Mouse (Mus musculus): ENCODE results near the gene Ypel4.

DNA sequence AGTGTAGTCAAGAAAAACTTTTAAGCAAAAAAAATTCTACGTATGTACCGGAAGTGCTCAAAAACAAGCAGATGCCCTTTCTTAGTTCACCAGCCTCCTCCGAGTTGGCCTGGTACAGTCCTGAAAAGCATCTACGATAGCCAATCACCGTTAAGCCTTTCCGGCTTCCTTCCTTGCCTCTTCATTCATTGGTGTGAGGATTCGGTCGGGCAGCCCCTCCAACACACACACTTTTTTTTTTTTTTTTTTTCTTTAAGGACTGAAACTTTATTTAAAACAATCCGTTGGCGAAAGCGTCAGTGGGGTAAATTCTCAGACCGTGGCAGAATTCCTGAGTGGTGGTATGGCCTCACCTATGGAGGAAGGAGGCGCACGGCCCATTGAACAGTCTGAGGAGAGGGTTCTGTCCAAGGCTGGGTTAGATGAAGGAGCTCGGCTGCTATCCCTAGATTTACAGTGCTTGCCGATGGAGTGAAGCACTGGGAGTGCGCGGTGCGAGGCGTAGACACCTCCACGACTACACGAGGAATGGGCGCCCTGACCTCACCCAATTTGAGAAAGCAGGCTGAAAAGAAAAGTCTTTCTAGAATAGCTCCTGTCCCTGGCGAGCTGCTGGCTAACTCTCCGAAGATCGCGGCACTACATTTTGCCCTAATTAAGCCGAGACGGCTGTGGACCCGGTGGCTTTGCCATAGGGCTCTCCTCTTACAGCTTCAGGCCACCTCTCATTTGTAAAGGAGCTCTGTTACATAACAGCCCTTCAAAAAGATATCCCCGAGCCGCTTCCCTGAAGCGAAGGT is 18.1 kb upstream of the Ypel4 start:
- no peak for TF ChIP-seq POLR2A (IDR thresholded peaks at IDR 0.05; ENCODE audit: borderline replicate concordance, low read depth, low read length)
- no peak for TF ChIP-seq CTCF (IDR thresholded peaks at IDR 0.05; ENCODE audit: low read depth, low read length)

All from bone marrow macrophage, adult 2 months (primary cell).